Mouse (Mus musculus) thymus, postnatal 4 days (tissue): ENCODE data around the gene Cdc42bpa.
"Not testable (repeated sequence)": the region's sequence is repeated elsewhere in the genome, so short reads cannot be mapped to it uniquely, and the experiment has no call there.

Experiments
- DNase-seq: peaks from one replicate; pipeline ENCODE4 v3.0.0; 2021

The Cdc42bpa gene

DNA sequence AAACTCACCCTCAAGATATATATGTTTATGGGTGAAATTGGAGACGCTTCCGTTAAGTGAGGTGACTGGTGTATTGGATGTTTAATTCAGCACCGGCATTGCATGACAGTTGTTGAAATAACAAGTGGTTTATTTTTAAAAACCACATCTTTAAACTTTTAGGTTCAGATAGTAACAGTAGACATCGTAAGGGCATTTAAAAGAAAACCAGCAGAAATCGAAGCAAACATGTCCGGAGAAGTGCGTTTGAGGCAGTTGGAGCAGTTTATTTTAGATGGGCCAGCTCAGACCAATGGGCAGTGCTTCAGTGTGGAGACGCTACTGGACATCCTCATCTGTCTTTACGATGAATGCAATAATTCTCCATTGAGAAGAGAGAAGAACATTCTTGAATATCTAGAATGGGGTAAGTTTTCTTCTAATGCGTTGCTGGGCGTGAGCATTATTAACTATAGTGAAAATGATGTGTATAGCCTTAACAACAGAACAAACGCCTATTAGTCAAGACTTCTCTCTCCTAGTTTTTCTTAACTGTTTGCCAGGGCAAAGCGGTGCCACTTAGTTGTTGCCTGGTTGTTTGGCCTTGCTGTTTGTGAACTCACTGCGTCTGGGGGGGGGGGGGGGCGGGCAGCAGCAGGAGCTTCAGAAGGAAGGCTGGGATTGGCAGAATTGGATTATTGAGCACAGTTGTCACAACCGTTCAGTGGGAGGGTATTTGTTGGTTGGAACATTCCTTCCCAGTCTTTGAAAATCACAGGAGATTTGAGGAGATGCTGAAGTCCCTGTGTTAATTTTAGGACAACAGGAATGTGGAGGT, 818 bp downstream of the Cdc42bpa start:
- DNase-seq, result no peak

GRCm38 (mm10) chr1:179961777-179962176, 1.5 kb downstream of the Cdc42bpa start:
- DNase-seq, result no peak

- DNase-seq, result no peak
These were observed 9.6 kb downstream of the Cdc42bpa start for GRCm38 (mm10) chr1:179969776-179970428.

GRCm38 (mm10) chr1:179975021-179975420, 14.7 kb downstream of the Cdc42bpa start:
- no peak for DNase-seq

DNA sequence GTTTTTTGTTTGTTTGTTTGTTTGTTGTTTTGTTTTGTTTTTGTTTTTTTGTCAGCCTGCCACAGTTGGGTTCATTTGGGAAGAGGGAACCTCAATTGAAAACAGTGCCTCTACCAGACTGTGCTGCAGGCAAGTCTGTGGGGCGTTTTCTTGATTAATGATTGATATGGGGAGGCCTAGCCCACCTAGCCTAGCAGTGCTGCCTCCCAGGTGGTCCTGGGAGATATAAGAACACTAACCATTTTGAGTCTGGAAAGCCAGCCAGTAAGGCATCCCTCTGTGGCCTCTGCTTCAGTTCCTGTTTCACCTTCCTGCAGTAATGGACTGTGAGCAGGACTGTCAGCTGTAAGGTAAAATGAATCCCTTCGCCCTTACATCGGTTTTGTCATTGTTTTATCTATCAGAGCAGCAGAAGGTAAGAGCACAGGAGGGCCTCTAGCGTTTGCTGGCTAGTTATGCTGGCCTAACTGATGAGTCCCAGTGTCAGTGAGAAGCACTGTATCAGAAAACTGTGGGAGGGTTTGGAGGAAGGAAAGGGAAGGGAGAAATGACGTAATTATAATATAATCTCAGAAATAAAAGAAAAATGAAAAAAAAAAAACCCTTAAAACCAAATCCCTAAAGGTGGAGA, 15.5 kb downstream of the Cdc42bpa start:
- no peak for DNase-seq

DNA sequence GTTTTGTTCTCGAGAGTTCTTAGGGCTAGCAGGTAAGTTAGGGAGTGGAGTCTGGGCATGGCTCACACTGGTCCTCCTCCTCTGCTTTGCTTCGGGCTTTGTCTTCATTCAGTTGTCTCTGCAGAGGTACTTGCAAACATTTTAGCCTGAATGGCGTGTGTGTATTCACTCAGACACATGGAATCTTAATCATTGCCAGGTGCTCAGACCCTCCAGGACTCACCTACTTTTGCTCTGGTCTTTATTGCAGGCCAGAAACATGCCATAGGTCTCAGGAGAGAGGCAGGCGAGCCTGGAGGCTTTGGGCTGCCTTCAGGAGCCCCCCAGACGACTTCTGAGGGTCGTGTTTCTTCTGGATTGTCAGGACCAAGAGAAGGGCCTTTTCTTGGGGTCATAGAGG, 17.2 kb downstream of the Cdc42bpa start:
- no peak for DNase-seq

- DNase-seq, result no peak
These were observed 18.5 kb downstream of the Cdc42bpa start for GRCm38 (mm10) chr1:179978742-179979141.

GRCm38 (mm10) chr1:179981680-179982079, 21.4 kb downstream of the Cdc42bpa start:
- DNase-seq, result no peak

DNA sequence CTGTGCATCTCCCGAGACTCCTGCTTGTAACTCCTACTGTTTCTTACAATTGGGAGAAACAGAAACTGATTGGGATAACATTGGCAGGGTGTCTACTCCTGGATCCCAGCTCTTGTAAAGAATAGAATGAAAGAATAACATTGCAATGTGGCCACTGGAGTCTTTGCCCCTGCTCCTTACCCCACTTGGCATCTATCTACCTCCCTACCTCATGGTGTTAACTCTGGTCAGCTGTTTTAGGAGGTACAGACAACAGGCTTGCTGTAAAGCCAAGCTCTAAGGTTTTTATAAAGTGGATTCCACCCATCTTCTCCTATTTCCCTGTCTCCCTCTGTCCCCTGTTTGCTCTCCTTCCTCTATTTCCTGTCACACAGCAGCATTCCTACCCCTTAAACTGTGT, 21.9 kb downstream of the Cdc42bpa start:
- no peak for DNase-seq

DNA sequence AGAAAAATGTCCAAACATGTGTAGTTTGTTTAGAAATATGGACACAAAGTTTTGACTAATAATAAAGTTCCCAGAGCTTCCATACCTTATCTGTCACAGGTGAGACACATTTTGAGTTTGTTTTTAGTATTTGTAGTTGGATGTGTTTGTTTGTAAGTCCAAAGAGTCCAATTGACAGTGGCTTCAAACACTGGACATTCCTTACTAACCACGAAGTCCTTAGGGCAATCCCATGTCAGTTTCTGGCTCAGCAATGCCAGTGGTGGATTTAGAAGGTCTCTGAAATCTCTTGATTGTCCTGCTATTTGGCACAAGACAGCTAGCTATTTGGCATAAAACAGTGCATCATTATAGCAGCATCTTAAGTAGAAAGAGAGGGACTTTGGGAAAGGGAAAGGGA, 22.7 kb downstream of the Cdc42bpa start:
- no peak for DNase-seq

GRCm38 (mm10) chr1:179984171-179984570, 23.9 kb downstream of the Cdc42bpa start:
- no peak for DNase-seq

- DNase-seq, result no peak
These were observed 31.5 kb downstream of the Cdc42bpa start for GRCm38 (mm10) chr1:179991660-179992235.

- no peak for DNase-seq
These were observed 32.0 kb downstream of the Cdc42bpa start for GRCm38 (mm10) chr1:179992255-179992654.

GRCm38 (mm10) chr1:180008057-180008456, 47.8 kb downstream of the Cdc42bpa start:
- DNase-seq, result no peak

- no peak for DNase-seq
These were observed 53.2 kb downstream of the Cdc42bpa start for GRCm38 (mm10) chr1:180013479-180013878.

DNA sequence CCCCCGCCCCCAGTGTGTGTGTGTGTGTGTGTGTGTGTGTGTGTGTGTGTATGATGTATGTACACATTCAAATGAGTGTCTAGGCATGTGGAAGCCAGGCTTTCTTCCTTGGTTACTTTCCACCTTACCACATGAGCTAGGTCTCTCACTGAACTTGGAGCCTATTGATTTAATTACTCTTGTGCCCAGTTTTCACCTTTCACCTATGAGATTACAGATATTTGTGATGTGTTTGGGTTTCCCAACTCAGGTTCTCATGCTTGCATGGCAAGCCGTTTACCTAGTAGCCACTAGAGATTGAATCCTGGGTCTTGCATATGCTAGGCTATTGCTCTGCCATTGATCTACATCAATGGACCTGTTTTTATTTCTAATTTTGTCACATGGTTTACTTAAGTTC, 57.9 kb downstream of the Cdc42bpa start:
- DNase-seq, result no peak

DNA sequence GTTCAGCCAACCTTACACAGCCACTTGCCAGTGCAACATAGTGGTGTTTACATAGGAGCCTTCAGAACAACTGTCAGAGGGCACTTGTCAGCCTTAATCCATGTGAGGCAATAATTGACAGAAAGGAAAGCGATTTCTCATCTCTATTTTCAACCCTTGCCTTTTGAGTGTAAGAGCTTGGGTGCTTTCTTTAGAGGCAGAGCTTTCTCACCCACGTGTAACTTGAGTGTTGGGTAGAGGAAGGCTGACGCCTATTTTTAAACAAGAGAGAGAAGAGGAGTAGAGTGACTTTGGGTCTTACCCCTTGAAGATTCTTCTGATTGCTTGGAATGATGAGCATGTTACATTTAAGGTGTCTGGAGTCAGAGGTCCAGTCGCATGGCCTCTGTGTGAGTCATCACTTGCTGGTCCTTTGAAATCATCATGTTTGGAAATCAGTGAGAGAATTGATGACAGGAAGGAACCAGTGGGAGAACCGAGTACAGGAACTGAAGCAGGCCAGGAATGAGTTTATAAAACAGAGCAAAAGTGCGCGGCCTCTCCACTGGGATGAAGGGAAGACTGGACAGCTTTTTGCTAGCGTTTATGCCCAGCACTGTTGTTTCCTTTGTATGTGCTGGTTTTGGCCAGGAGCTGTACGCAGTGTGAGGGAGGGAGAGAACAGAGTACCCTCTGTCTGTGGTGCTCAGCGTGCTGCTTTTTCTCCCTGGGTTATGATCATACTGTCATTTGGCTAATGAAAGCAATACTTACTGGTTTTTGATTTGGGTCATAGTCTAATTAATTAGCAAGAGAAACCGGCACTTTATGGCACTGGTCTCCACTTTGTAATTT, 61.4 kb downstream of the Cdc42bpa start:
- DNase-seq, result no peak

GRCm38 (mm10) chr1:180023512-180023911, 63.2 kb downstream of the Cdc42bpa start:
- no peak for DNase-seq

DNA sequence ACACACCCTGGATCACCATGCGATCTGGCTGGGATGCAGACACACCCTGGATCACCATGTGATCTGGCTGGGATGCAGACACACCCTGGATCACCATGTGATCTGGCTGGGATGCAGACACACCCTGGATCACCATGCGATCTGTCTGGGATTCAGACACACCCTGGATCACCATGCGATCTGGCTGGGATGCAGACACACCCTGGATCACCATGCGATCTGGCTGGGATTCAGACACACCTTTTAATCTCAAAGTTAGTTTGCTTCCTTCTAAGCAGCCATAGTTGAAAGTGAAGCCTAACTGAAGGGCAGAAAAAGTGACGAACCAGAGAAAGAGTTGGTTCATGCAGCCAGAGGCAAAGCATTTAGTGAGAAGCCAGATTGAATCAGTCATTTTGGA, 69.6 kb downstream of the Cdc42bpa start:
- not testable (repeated sequence) for DNase-seq

- no peak for DNase-seq
These were observed 70.5 kb downstream of the Cdc42bpa start for GRCm38 (mm10) chr1:180030631-180031365.

GRCm38 (mm10) chr1:180031705-180032548, 71.7 kb downstream of the Cdc42bpa start:
- DNase-seq, result no peak
